Mouse (Mus musculus) embryonic facial prominence, embryonic 15.5 days (tissue): ENCODE results near the gene Hyal6. TPM values are rescaled to one million over a fixed set of nuclear protein-coding genes. Genes with fewer than 3 reads are reported as not detected.

Experiments
- ATAC-seq: fragments of 200-750 bp; cut with Nextera tagmentation; 2 replicates; pipeline ENCODE4 v1.8.0; 2017; ENCODE audit warnings: low read depth, moderate TSS enrichment; ENCODE audit not compliant: insufficient number of reproducible peaks, low FRiP score, low TSS enrichment
- H3K27ac ChIP-seq: fragments of 300-500 bp; sonication (generic); replicated peaks from 2 replicates; pipeline ENCODE4 v1.5.1; 2015; ENCODE audit warnings: mild to moderate bottlenecking, inconsistent platforms
- H3K27me3 ChIP-seq: fragments of 300-500 bp; sonication (generic); 2 replicates; pipeline ENCODE4 v1.6.1; 2015; ENCODE audit warnings: inconsistent platforms
- H3K36me3 ChIP-seq: fragments of 300-500 bp; sonication (generic); 2 replicates; pipeline ENCODE4 v1.6.1; 2015; ENCODE audit warnings: mild to moderate bottlenecking, inconsistent platforms
- H3K4me1 ChIP-seq: fragments of 300-500 bp; sonication (generic); 2 replicates; pipeline ENCODE4 v1.6.1; 2015; ENCODE audit warnings: inconsistent platforms
- H3K4me2 ChIP-seq: fragments of 300-500 bp; sonication (generic); replicated peaks from 2 replicates; pipeline ENCODE4 v1.6.1; 2015; ENCODE audit warnings: mild to moderate bottlenecking, inconsistent platforms
- H3K4me3 ChIP-seq: fragments of 300-500 bp; sonication (generic); replicated peaks from 2 replicates; pipeline ENCODE4 v1.5.1; 2015; ENCODE audit warnings: mild to moderate bottlenecking, inconsistent platforms
- H3K9ac ChIP-seq: fragments of 300-500 bp; sonication (generic); 2 replicates; pipeline ENCODE4 v1.6.1; 2015; ENCODE audit warnings: inconsistent platforms
- H3K9me3 ChIP-seq: fragments of 300-500 bp; sonication (generic); replicated peaks from 2 replicates; pipeline ENCODE4 v1.6.1; 2016; ENCODE audit warnings: inconsistent platforms
- WGBS: fragments of 180-500 bp; shearing (Covaris S2); methylation state at CpG from one replicate; pipeline ENCODE4 v1.1.7; 2015; 5-methylcytosine and 5-hydroxymethylcytosine counted together
- polyA plus RNA-seq: library from polyadenylated mRNA; unstranded; fragments of >200 nt; fragmentation: Nextera tagmentation; extraction: Ambion mirVana; gene quantifications from 2 replicates; pipeline ENCODE4 v1.2.1, GENCODE M21; 2015

Hyal6 gene
- not detected in 2 replicates for polyA plus RNA-seq

- H3K9me3 ChIP-seq: no peaks in the 10 kb centered on the region
- ATAC-seq: no peak
- H3K4me1 ChIP-seq: no peaks in the 10 kb centered on the region
- no peak within 1 kb of the TSS for H3K27ac ChIP-seq
- H3K4me3 ChIP-seq: no peak within 1 kb of the TSS
- no peak within 1 kb of the TSS for H3K4me2 ChIP-seq
- 84% methylated on average over 3 of the region's 3 CpGs for WGBS
- H3K36me3 ChIP-seq: no peaks in the 10 kb centered on the region
- H3K9ac ChIP-seq: no peak within 1 kb of the TSS
- H3K27me3 ChIP-seq: no peaks in the 10 kb centered on the region
Measured at GRCm38 (mm10) chr6:24732945-24733344, at the start of gene Hyal6. Hyal6 (plus strand) TSS chr6:24733245.

- no peak overlapping the region for H3K27ac ChIP-seq
- no peaks in the 10 kb centered on the region for H3K27me3 ChIP-seq
- no peaks in the 10 kb centered on the region for H3K9me3 ChIP-seq
- no peaks in the 10 kb centered on the region for H3K36me3 ChIP-seq
- no peak overlapping the region for H3K4me3 ChIP-seq
- no peak for ATAC-seq
- 51% methylated on average over 1 of the region's 1 CpGs for WGBS
- H3K4me2 ChIP-seq: no peak overlapping the region
- H3K9ac ChIP-seq: no peak overlapping the region
- H3K4me1 ChIP-seq: no peaks in the 10 kb centered on the region
Measured at GRCm38 (mm10) chr6:24687871-24688270, 45.2 kb upstream of the Hyal6 start.

- 81% methylated on average over 11 of the region's 11 CpGs for WGBS
- ATAC-seq: no peak
Measured at GRCm38 (mm10) chr6:24694455-24695410, 38.3 kb upstream of the Hyal6 start.

GRCm38 (mm10) chr6:24696117-24696516, 36.9 kb upstream of the Hyal6 start:
- no peak for ATAC-seq
- no peak overlapping the region for H3K4me2 ChIP-seq
- 76% methylated on average over 4 of the region's 4 CpGs for WGBS
- H3K36me3 ChIP-seq: no peaks in the 10 kb centered on the region
- no peaks in the 10 kb centered on the region for H3K9me3 ChIP-seq
- no peaks in the 10 kb centered on the region for H3K27me3 ChIP-seq
- no peaks in the 10 kb centered on the region for H3K4me1 ChIP-seq
- no peak overlapping the region for H3K9ac ChIP-seq
- H3K27ac ChIP-seq: no peak overlapping the region
- no peak overlapping the region for H3K4me3 ChIP-seq

More at GRCm38 (mm10) chr6:24694455-24695410, 38.3 kb upstream of the Hyal6 start:
- no peaks in the 10 kb centered on the region for H3K4me1 ChIP-seq
- H3K4me2 ChIP-seq: no peak overlapping the region
- H3K27ac ChIP-seq: no peak overlapping the region
- no peaks in the 10 kb centered on the region for H3K36me3 ChIP-seq
- no peak overlapping the region for H3K9ac ChIP-seq
- H3K4me3 ChIP-seq: no peak overlapping the region
- H3K27me3 ChIP-seq: no peaks in the 10 kb centered on the region
- no peaks in the 10 kb centered on the region for H3K9me3 ChIP-seq

- H3K9ac ChIP-seq: no peak overlapping the region
- no peak overlapping the region for H3K27ac ChIP-seq
- no peaks in the 10 kb centered on the region for H3K27me3 ChIP-seq
- no peak overlapping the region for H3K4me2 ChIP-seq
- ATAC-seq: no peak
- H3K4me3 ChIP-seq: no peak overlapping the region
- 91% methylated on average over 5 of the region's 5 CpGs for WGBS
- no peaks in the 10 kb centered on the region for H3K4me1 ChIP-seq
- no peaks in the 10 kb centered on the region for H3K36me3 ChIP-seq
- no peaks in the 10 kb centered on the region for H3K9me3 ChIP-seq
Measured at GRCm38 (mm10) chr6:24697216-24697615, 35.8 kb upstream of the Hyal6 start.

- H3K27ac ChIP-seq: no peak overlapping the region
- H3K27me3 ChIP-seq: no peaks in the 10 kb centered on the region
- no peaks in the 10 kb centered on the region for H3K36me3 ChIP-seq
- H3K4me2 ChIP-seq: no peak overlapping the region
- H3K9me3 ChIP-seq: no peaks in the 10 kb centered on the region
- no peak overlapping the region for H3K9ac ChIP-seq
- H3K4me3 ChIP-seq: no peak overlapping the region
- ATAC-seq: no peak
- no peaks in the 10 kb centered on the region for H3K4me1 ChIP-seq
- WGBS: 71% methylated on average over 5 of the region's 5 CpGs
Measured at GRCm38 (mm10) chr6:24707090-24707489, 26.0 kb upstream of the Hyal6 start.

GRCm38 (mm10) chr6:24707499-24707898, 25.5 kb upstream of the Hyal6 start:
- no peaks in the 10 kb centered on the region for H3K27me3 ChIP-seq
- no peak overlapping the region for H3K9ac ChIP-seq
- no peaks in the 10 kb centered on the region for H3K36me3 ChIP-seq
- no peak for ATAC-seq
- no peak overlapping the region for H3K4me2 ChIP-seq
- no peak overlapping the region for H3K4me3 ChIP-seq
- no peaks in the 10 kb centered on the region for H3K4me1 ChIP-seq
- 64% methylated on average over 2 of the region's 2 CpGs for WGBS
- H3K9me3 ChIP-seq: no peaks in the 10 kb centered on the region
- H3K27ac ChIP-seq: no peak overlapping the region

- Histone ChIP-seq H3K4me1 (no peaks in the 10 kb centered on the region), H3K9ac (no peak overlapping the region), H3K4me3 (no peak overlapping the region), H3K9me3 (no peaks in the 10 kb centered on the region), H3K27ac (no peak overlapping the region), H3K4me2 (no peak overlapping the region), H3K36me3 (no peaks in the 10 kb centered on the region), H3K27me3 (no peaks in the 10 kb centered on the region)
- ATAC-seq: no peak
- 25% methylated on average over 13 of the region's 13 CpGs for WGBS
Measured at GRCm38 (mm10) chr6:24721317-24722099, 11.5 kb upstream of the Hyal6 start.

GRCm38 (mm10) chr6:24728130-24728529, 4.9 kb upstream of the Hyal6 start:
- Histone ChIP-seq H3K9me3 (no peaks in the 10 kb centered on the region), H3K4me3 (no peak overlapping the region), H3K4me1 (no peaks in the 10 kb centered on the region), H3K27ac (no peak overlapping the region), H3K4me2 (no peak overlapping the region), H3K9ac (no peak overlapping the region), H3K27me3 (no peaks in the 10 kb centered on the region), H3K36me3 (no peaks in the 10 kb centered on the region)
- ATAC-seq: no peak
- WGBS: 92% methylated on average over 1 of the region's 1 CpGs

GRCm38 (mm10) chr6:24734565-24734964, 1.5 kb downstream of the Hyal6 start:
- no peaks in the 10 kb centered on the region for H3K4me1 ChIP-seq
- H3K4me2 ChIP-seq: no peak overlapping the region
- 73% methylated on average over 6 of the region's 6 CpGs for WGBS
- ATAC-seq: no peak
- no peaks in the 10 kb centered on the region for H3K27me3 ChIP-seq
- no peak overlapping the region for H3K9ac ChIP-seq
- no peaks in the 10 kb centered on the region for H3K36me3 ChIP-seq
- H3K27ac ChIP-seq: no peak overlapping the region
- no peak overlapping the region for H3K4me3 ChIP-seq
- H3K9me3 ChIP-seq: no peaks in the 10 kb centered on the region

GRCm38 (mm10) chr6:24748029-24748428, 15.0 kb downstream of the Hyal6 start, which contains the start of gene Hyal4:
Hyal4 (plus strand) TSS chr6:24748329.
- Histone ChIP-seq H3K4me2 (no peak within 1 kb of the TSS), H3K36me3 (no peaks in the 10 kb centered on the region), H3K27ac (no peak within 1 kb of the TSS), H3K4me3 (no peak within 1 kb of the TSS), H3K4me1 (no peaks in the 10 kb centered on the region), H3K27me3 (no peaks in the 10 kb centered on the region), H3K9me3 (no peaks in the 10 kb centered on the region), H3K9ac (no peak within 1 kb of the TSS)
- no peak for ATAC-seq
- WGBS: 79% methylated on average over 4 of the region's 4 CpGs
